Mouse (Mus musculus) spleen, adult 2 months (tissue): Measurements from ENCODE around the gene Aldh9a1. TPM values are rescaled to one million over a fixed set of nuclear protein-coding genes. Genes with fewer than 3 reads are reported as not detected.

Source experiments
- DNase-seq, 2 experiments: peaks; one replicate each; pipeline versions ENCODE4 v3.0.0 to v3.0.0-alpha.2; 2012 to 2021; ENCODE audit warnings: low spot score in 2 of 2, low read depth in 1 of 2
- H3K27ac ChIP-seq: fragments of 200-500 bp; 2 replicates; pipeline ENCODE4 v1.5.1; 2012; ENCODE audit warnings: low read length, inconsistent platforms; ENCODE audit not compliant: insufficient read depth
- H3K27me3 ChIP-seq: fragments of 200-500 bp; 2 replicates; pipeline ENCODE4 v1.6.1; 2012; ENCODE audit warnings: mild to moderate bottlenecking, moderate library complexity, low read length, inconsistent platforms; ENCODE audit not compliant: control insufficient read depth, insufficient read depth
- H3K36me3 ChIP-seq: fragments of 200-500 bp; 2 replicates; pipeline ENCODE4 v1.6.1; 2012; ENCODE audit warnings: mild to moderate bottlenecking, low read length, inconsistent platforms; ENCODE audit not compliant: control insufficient read depth, insufficient read depth
- H3K4me1 ChIP-seq: fragments of 200-500 bp; 2 replicates; pipeline ENCODE4 v1.6.1; 2011; ENCODE audit warnings: inconsistent platforms; ENCODE audit not compliant: control insufficient read depth, insufficient read depth, insufficient read length
- H3K4me3 ChIP-seq: fragments of 200-500 bp; 2 replicates; pipeline ENCODE4 v1.5.1; 2011; ENCODE audit warnings: mild to moderate bottlenecking, inconsistent platforms; ENCODE audit not compliant: insufficient read depth, insufficient read length; ENCODE audit errors: extremely low read depth
- CTCF ChIP-seq: fragments of 200-500 bp; IDR thresholded peaks from 2 replicates; pipeline ENCODE4 v1.5.1; 2011; ENCODE audit warnings: mild to moderate bottlenecking, inconsistent platforms; ENCODE audit not compliant: insufficient read depth, insufficient read length, insufficient replicate concordance; ENCODE audit errors: extremely low read depth
- POLR2A ChIP-seq: fragments of 200-500 bp; IDR thresholded peaks from 2 replicates; pipeline ENCODE4 v1.6.1; 2011; ENCODE audit warnings: low read depth, low read length, inconsistent platforms
- WGBS: fragments of 180-500 bp; shearing (Covaris S2); methylation state at CpG from one replicate; pipeline ENCODE4 v1.1.7; 2018; 5-methylcytosine and 5-hydroxymethylcytosine counted together
- polyA plus RNA-seq: library from polyadenylated mRNA; depleted of rRNA; stranded (reverse); fragments of >200 nt; gene quantifications from 2 replicates; pipeline ENCODE4 v1.2.3, GENCODE M21; 2012

The Aldh9a1 gene
- polyA plus RNA-seq, 1 experiment, result 14.6 TPM

DNA sequence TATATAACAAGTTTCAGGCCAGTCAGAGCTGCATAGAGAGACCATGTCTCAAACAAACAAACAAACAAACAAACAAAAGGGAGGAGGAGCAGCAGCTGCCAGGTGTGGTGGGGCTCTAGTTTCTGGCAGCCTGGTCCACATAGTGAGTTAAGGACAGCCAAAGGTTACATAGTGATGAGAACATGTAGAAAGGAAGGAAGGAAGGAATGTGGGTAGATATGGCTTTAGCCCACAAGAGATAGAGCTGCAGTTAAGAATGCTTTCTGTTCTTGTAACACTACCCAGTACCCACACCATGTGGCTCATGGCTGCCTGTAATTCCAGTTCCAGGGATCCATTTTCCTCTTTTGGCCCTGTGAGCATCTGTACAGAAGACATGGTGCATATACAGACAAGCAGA, 37.4 kb upstream of the Aldh9a1 start:
- Histone ChIP-seq H3K36me3 (peaks cover 5% of the 10 kb centered on the region), H3K27ac (no peak overlapping the region), H3K27me3 (no peaks in the 10 kb centered on the region), H3K4me1 (peaks cover 3% of the 10 kb centered on the region; the same call in 1 of the 2 replicates), H3K4me3 (no peak overlapping the region)
- TF ChIP-seq POLR2A (no peak), CTCF (no peak)
- no peak for DNase-seq

DNA sequence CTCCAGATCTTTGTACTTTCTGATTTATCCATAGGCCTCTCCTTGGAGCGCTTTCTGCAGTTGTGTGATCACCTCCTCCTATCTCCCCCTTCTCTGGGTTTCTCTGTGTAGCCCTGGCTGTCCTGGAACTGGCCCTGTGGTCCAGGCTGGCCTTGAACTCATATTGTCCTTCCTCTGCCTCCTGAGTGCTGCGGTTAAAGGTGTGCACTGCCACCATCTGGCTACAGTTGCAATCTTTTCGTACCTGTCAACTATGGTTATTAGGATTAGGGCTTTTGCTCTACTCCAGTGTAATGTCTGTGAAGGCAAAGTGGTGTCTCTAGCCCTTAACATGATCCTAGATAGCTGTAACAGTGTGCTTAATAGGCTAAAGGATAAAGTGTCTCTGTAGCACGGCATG, 36.6 kb upstream of the Aldh9a1 start:
- Histone ChIP-seq H3K27me3 (no peaks in the 10 kb centered on the region), H3K4me1 (no peaks in the 10 kb centered on the region), H3K4me3 (no peak overlapping the region), H3K27ac (no peak overlapping the region), H3K36me3 (peaks cover 5% of the 10 kb centered on the region)
- no peak for TF ChIP-seq CTCF
- TF ChIP-seq POLR2A, result no peak
- 89% methylated on average over 4 of the region's 4 CpGs for WGBS
- DNase-seq, result no peak

DNA sequence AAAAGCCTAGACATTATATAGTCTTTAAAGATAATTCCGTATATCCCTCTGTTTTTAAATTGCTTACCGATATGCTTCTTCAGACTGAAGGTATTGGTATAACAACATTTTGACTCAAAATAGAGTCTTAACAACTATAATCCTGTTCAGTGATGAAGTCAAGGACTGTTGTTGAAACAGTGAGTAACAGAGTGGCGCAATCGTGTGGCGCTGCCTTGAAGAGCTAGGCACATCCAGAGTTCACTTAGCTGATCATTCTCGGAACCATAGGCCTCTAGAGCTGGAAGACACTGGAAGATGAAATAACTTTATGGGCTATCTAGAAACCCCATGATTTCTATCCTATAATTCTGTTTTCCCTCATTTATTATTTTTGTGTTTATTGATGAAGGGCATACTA, 28.1 kb upstream of the Aldh9a1 start:
- no peak overlapping the region for H3K4me3 ChIP-seq
- no peak for TF ChIP-seq CTCF
- H3K36me3 ChIP-seq, result peaks cover 21% of the 10 kb centered on the region
- WGBS, result 96% methylated on average over 6 of the region's 6 CpGs
- no peaks in the 10 kb centered on the region for H3K4me1 ChIP-seq
- H3K27me3 ChIP-seq, result no peaks in the 10 kb centered on the region
- no peak for DNase-seq
- H3K27ac ChIP-seq, result no peak overlapping the region

DNA sequence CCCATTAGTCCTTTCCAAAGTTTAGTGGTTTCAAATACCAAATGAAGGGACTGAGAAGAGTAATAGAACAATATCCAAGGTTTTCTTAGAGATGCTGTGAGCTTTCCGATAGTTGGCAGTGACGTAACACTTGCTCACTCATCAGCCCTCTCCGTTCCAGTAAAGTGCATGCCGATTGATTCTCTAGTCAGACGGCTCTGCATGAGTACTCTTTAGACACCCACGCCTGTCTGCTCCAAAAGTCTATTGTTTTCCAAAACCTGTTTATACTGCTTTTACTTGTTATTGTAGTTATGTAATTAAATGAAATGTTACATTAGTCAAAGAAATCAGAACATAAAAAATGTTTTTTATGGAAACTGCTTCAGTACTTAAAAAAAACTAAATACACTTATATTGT, 21.0 kb upstream of the Aldh9a1 start:
- WGBS, result 97% methylated on average over 6 of the region's 6 CpGs
- no peak for DNase-seq
- Histone ChIP-seq H3K27ac (no peak overlapping the region), H3K36me3 (peaks cover 13% of the 10 kb centered on the region), H3K4me3 (no peak overlapping the region), H3K27me3 (no peaks in the 10 kb centered on the region), H3K4me1 (no peaks in the 10 kb centered on the region)
- no peak for TF ChIP-seq POLR2A
- no peak for TF ChIP-seq CTCF

DNA sequence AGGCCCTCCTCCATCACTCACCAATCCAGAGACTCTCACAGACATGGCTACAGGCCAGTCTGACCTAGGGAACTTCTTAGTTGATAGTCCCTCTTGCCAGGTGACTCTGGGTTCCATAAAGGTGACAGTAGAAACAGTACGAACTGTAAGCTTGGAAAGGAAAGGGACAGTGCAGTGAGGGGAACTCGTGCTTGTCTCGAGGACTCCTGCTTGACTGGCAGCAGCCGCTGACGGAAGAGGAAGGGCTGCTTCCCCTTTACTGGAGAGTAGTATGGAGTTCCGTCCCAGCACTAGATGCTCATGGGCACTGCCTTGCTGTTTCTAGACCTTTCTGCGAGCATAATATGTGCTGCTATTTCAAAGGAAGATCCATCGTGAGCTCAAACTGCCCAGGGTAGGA, 18.7 kb upstream of the Aldh9a1 start:
- H3K36me3 ChIP-seq, result peaks cover 9% of the 10 kb centered on the region
- 69% methylated on average over 8 of the region's 8 CpGs for WGBS
- no peaks in the 10 kb centered on the region for H3K4me1 ChIP-seq
- TF ChIP-seq POLR2A (no peak), CTCF (no peak)
- H3K4me3 ChIP-seq, result no peak overlapping the region
- DNase-seq, result no peak
- H3K27me3 ChIP-seq, result no peaks in the 10 kb centered on the region
- peak overlapping the region; percentile 43 for H3K27ac ChIP-seq

DNA sequence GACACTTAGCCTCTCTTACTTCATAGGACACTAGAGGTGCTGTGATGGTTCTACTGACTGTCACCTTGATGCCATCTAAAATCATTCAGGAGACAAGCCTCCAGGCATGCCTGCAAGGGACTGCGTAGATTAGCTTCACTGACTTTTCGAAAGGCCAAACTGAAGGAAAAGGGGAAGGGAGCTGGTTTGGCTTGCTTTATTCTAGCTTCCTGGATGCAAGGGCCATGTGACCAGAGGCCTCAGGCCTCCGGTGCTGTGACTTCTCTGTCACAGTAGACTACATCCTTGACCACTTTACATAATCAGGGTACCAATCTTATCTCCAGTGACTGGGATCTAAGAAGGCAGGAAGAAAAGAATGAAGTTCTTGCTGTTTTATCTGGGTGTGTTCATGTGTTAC, 13.4 kb upstream of the Aldh9a1 start:
- H3K27ac ChIP-seq, result no peak overlapping the region
- H3K36me3 ChIP-seq, result no peaks in the 10 kb centered on the region
- H3K4me3 ChIP-seq, result no peak overlapping the region
- 80% methylated on average over 3 of the region's 3 CpGs for WGBS
- no peak for TF ChIP-seq CTCF
- no peak for TF ChIP-seq POLR2A
- H3K27me3 ChIP-seq, result no peaks in the 10 kb centered on the region
- H3K4me1 ChIP-seq, result peaks cover 11% of the 10 kb centered on the region; the same call in 1 of the 2 replicates
- no peak for DNase-seq

DNA sequence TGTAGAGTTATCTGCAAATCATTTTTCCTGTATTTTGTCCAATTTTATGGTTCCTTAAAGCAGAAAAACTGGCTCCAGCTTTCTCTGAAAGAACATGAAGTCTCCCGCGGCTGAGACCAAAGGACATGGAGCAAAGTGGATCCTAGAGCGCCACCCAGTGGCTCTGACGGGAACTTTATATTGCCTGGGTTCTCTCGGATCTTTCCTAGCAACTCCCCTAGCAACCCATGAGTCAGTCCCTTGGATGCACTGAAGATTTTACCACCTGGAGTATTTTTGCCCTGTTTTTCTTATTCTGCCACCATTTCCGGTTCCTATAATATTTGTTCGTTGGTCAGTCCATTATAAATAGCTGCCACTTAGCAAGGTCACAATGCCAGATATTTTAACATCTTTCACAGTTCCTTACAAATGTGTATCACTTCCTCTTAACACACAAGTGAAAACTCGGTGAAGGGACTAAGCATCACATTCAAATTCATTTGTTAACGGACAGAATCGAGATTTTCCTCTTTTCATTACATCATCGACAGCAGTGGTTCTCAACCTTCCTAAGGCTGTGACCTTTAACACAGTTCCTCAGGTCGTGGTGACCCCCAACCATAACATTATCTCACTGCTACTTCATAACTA, 12.2 kb upstream of the Aldh9a1 start:
- WGBS, result 6% methylated on average over 12 of the region's 12 CpGs
- peak; percentile 63 to 64 for DNase-seq
- H3K27ac ChIP-seq, result no peak overlapping the region
- H3K36me3 ChIP-seq, result no peaks in the 10 kb centered on the region
- TF ChIP-seq CTCF (peak; percentile 77; the same call in 1 of the 2 replicates), POLR2A (no peak)
- peaks cover 11% of the 10 kb centered on the region; the same call in 1 of the 2 replicates for H3K4me1 ChIP-seq
- H3K27me3 ChIP-seq, result no peaks in the 10 kb centered on the region
- H3K4me3 ChIP-seq, result no peak overlapping the region
